Mouse (Mus musculus): Measurements from ENCODE around the gene Casq2.

The Casq2 gene

GRCm38 (mm10) chr3:102165536-102166286 lies 79.5 kb downstream of the Casq2 start:
- no peak for DNase-seq (ENCODE audit: low read depth)

- DNase-seq (ENCODE audit: low read depth), result no peak
Measured at GRCm38 (mm10) chr3:102166287-102166620, 80.0 kb downstream of the Casq2 start.

GRCm38 (mm10) chr3:102166794-102167193 lies 80.6 kb downstream of the Casq2 start:
- no peak for DNase-seq (ENCODE audit: low read depth)

GRCm38 (mm10) chr3:102167555-102168210 lies 81.5 kb downstream of the Casq2 start:
- no peak for DNase-seq (ENCODE audit: low read depth)

- peak; percentile 100 for DNase-seq (ENCODE audit: low read depth)
Measured at GRCm38 (mm10) chr3:102169197-102169905, 83.1 kb downstream of the Casq2 start.

- DNase-seq (ENCODE audit: low read depth), result peak; percentile 52
Measured at GRCm38 (mm10) chr3:102174118-102174865, 88.1 kb downstream of the Casq2 start.

- DNase-seq (ENCODE audit: low read depth), result no peak
Measured at GRCm38 (mm10) chr3:102175701-102176100, 89.5 kb downstream of the Casq2 start.

GRCm38 (mm10) chr3:102176116-102176515 lies 89.9 kb downstream of the Casq2 start:
- no peak for DNase-seq (ENCODE audit: low read depth)

- peak; percentile 31 for DNase-seq (ENCODE audit: low read depth)
Measured at GRCm38 (mm10) chr3:102177837-102178615, 91.8 kb downstream of the Casq2 start.

GRCm38 (mm10) chr3:102179869-102180268 lies 93.7 kb downstream of the Casq2 start:
- no peak for DNase-seq (ENCODE audit: low read depth)

GRCm38 (mm10) chr3:102180746-102181145 lies 94.5 kb downstream of the Casq2 start:
- DNase-seq (ENCODE audit: low read depth), result no peak

GRCm38 (mm10) chr3:102181191-102181590 lies 95.0 kb downstream of the Casq2 start:
- no peak for DNase-seq (ENCODE audit: low read depth)

GRCm38 (mm10) chr3:102182601-102183000 lies 96.4 kb downstream of the Casq2 start:
- peak; percentile 46 for DNase-seq (ENCODE audit: low read depth)

GRCm38 (mm10) chr3:102184721-102185120 lies 98.5 kb downstream of the Casq2 start:
- no peak for DNase-seq (ENCODE audit: low read depth)

- peak; percentile 85 for DNase-seq (ENCODE audit: low read depth)
Measured at GRCm38 (mm10) chr3:102187401-102187800, 101.2 kb downstream of the Casq2 start.

GRCm38 (mm10) chr3:102188972-102189371 lies 102.8 kb downstream of the Casq2 start:
- no peak for DNase-seq (ENCODE audit: low read depth)

GRCm38 (mm10) chr3:102190015-102190414 lies 103.8 kb downstream of the Casq2 start:
- no peak for DNase-seq (ENCODE audit: low read depth)

- DNase-seq (ENCODE audit: low read depth), result no peak
Measured at GRCm38 (mm10) chr3:102190642-102191041, 104.4 kb downstream of the Casq2 start.

- DNase-seq (ENCODE audit: low read depth), result no peak
Measured at GRCm38 (mm10) chr3:102191575-102191974, 105.4 kb downstream of the Casq2 start.

GRCm38 (mm10) chr3:102192621-102193020 lies 106.4 kb downstream of the Casq2 start:
- DNase-seq (ENCODE audit: low read depth), result peak; percentile 80

GRCm38 (mm10) chr3:102193488-102194290 lies 107.5 kb downstream of the Casq2 start:
- peak; percentile 61 for DNase-seq (ENCODE audit: low read depth)

Data from NIH3T3 (cell line).